In the genomic region with DNA sequence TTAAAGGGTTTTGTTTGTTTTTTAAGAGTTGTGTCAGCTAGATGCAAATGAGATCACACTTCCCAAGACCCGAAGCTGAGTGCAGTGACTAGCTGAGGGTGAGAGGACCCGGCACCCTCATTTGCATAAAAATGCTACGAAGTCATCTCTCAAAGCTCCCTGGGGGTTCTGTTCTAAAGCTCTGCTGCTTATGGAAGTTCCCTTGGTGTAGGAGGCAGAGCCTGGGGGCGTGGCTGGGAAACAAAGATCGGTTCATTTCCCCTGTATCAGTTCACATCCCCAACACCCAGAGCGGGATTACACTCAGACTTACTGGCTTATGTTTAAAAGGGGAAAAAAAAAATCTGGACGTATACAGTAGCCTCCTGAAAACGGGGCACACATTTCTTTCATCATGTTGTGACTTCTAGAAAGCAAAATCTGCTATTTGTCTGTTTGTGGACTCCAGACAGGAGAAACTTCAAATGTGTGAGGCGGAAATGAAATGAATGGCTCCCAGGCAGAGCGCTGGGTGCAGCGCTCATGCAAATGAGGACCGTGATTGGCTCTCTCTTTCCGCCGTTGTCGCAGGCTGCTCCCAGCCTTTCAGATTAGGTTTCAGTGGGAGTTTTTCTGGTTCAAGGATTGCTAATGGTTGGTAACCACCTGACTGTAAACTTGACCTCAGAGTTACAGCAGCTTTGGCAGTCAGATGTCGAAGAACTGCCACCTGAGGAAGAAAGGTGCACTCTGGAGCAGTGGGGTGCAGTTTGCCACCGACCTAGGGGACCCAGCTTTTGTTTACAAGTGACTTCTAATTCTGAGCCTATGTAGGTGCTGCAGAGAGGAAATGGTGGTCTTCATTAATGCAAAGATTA, we compare ENCODE assay signal across 8 mouse cellular contexts.
DNase-seq lines count a peak whose midpoint lies in the region; ATAC-seq lines count a peak whose summit lies in the region.

No protein-coding gene starts in this region.

- ATAC-seq in hindbrain, embryonic 15.5 days (ENCODE audit: low FRiP score, low read depth) = peak; percentile 71
- ATAC-seq in limb, embryonic 15.5 days (ENCODE audit: insufficient number of reproducible peaks, low FRiP score, low TSS enrichment, low read depth) = no peak

- peak overlapping the region; percentile 37 for H3K9ac ChIP-seq in hindbrain, embryonic 15.5 days
- no peak overlapping the region for H3K9ac ChIP-seq in limb, embryonic 15.5 days

- intact Hi-C loops in left cerebral cortex, postnatal 36 days (cut with DNase I) = no loop called here

- H3K27ac ChIP-seq in hindbrain, embryonic 15.5 days (replicated peaks) = peak overlapping the region; percentile 84
- no peak overlapping the region for H3K27ac ChIP-seq in limb, embryonic 15.5 days

- peak; percentile 22 for DNase-seq in ovary, postnatal 36 days (ENCODE audit: low spot score)
- DNase-seq in ovary, adult 18-20 months (ENCODE audit: low spot score) = no peak
- DNase-seq in embryo, embryonic 11.5 days (ENCODE audit: low read depth, low spot score) = peak; percentile 51
- DNase-seq in naive thymus-derived CD4-positive, alpha-beta T cell, adult 2 months (ENCODE audit: low read depth) = peak; percentile 69
- DNase-seq in adipocyte (ENCODE audit: low spot score) = no peak
- DNase-seq in left cerebral cortex, postnatal 36 days (ENCODE audit: low spot score in 2 of 2) = no peak

- peaks cover 50% of the 10 kb centered on the region for H3K4me1 ChIP-seq in hindbrain, embryonic 15.5 days (replicated peaks)
- peaks cover 25% of the 10 kb centered on the region for H3K4me1 ChIP-seq in limb, embryonic 15.5 days

- H3K4me3 ChIP-seq in hindbrain, embryonic 15.5 days = peak overlapping the region; percentile 40
- peak overlapping the region; percentile 20 for H3K4me3 ChIP-seq in limb, embryonic 15.5 days

- H3K36me3 ChIP-seq in hindbrain, embryonic 15.5 days = no peaks in the 10 kb centered on the region
- peaks cover 4% of the 10 kb centered on the region; the same call in 1 of the 2 replicates for H3K36me3 ChIP-seq in limb, embryonic 15.5 days

- no peaks in the 10 kb centered on the region for H3K27me3 ChIP-seq in hindbrain, embryonic 15.5 days
- H3K27me3 ChIP-seq in limb, embryonic 15.5 days = no peaks in the 10 kb centered on the region

- H3K9me3 ChIP-seq in hindbrain, embryonic 15.5 days = no peaks in the 10 kb centered on the region
- H3K9me3 ChIP-seq in limb, embryonic 15.5 days = no peaks in the 10 kb centered on the region

- under 1% methylated on average over 17 of the region's 17 CpGs for WGBS in hindbrain, embryonic 15.5 days
- 3% methylated on average over 17 of the region's 17 CpGs for WGBS in limb, embryonic 15.5 days

- peak overlapping the region; percentile 71 for H3K4me2 ChIP-seq in hindbrain, embryonic 15.5 days
- peak overlapping the region; percentile 41 for H3K4me2 ChIP-seq in limb, embryonic 15.5 days

Comparison
In these comparisons a context has a peak if more than half of its experiments do, and no peak if none do; other contexts are left out.
1. DNase-seq: peak in ovary, postnatal 36 days (single experiment), embryo, embryonic 11.5 days (single experiment) and naive thymus-derived CD4-positive, alpha-beta T cell, adult 2 months (single experiment); none in ovary, adult 18-20 months (single experiment), adipocyte (single experiment) and left cerebral cortex, postnatal 36 days (0 of 2).